Mouse (Mus musculus) cerebellum, adult 2 months (tissue): ENCODE results near the gene Pde11a. TPM values are rescaled to one million over a fixed set of nuclear protein-coding genes. Genes with fewer than 3 reads are reported as not detected.

Experiments used
- DNase-seq, 2 experiments: peaks; one replicate each; pipeline ENCODE4 v3.0.0; 2021
- H3K27ac ChIP-seq: fragments of 200-500 bp; 2 replicates; pipeline ENCODE4 v1.5.1; 2012; ENCODE audit warnings: low read length, control low read depth, inconsistent platforms; ENCODE audit not compliant: insufficient read depth
- H3K27me3 ChIP-seq: fragments of 200-500 bp; 2 replicates; pipeline ENCODE4 v1.6.1; 2012; ENCODE audit warnings: inconsistent platforms, mild to moderate bottlenecking, low read length, moderate library complexity; ENCODE audit not compliant: control insufficient read depth, insufficient read depth
- H3K4me1 ChIP-seq: fragments of 200-500 bp; 2 replicates; pipeline ENCODE4 v1.6.1; 2011; ENCODE audit warnings: low read length; ENCODE audit not compliant: control insufficient read depth, insufficient read depth
- H3K4me3 ChIP-seq: fragments of 200-500 bp; replicated peaks from 2 replicates; pipeline ENCODE3; 2011; ENCODE audit warnings: mild to moderate bottlenecking, low read depth, low read length, control low read depth; ENCODE audit not compliant: insufficient read depth
- CTCF ChIP-seq: fragments of 200-500 bp; IDR thresholded peaks from 2 replicates; pipeline ENCODE4 v1.5.1; 2011; ENCODE audit warnings: low read depth, mild to moderate bottlenecking, control low read depth, low read length, moderate library complexity, borderline replicate concordance; ENCODE audit not compliant: insufficient read depth
- POLR2A ChIP-seq: fragments of 200-500 bp; IDR thresholded peaks from 2 replicates; pipeline ENCODE4 v1.6.1; 2011; ENCODE audit warnings: low read length, control low read depth, borderline replicate concordance; ENCODE audit not compliant: insufficient read depth
- WGBS: fragments of 180-500 bp; shearing (Covaris S2); methylation state at CpG from one replicate; pipeline ENCODE4 v1.1.7; 2018; 5-methylcytosine and 5-hydroxymethylcytosine counted together
- polyA plus RNA-seq: library from polyadenylated mRNA; depleted of rRNA; stranded (reverse); fragments of >200 nt; gene quantifications from 2 replicates; pipeline ENCODE4 v1.2.3, GENCODE M21; 2012

Pde11a gene
- polyA plus RNA-seq, 1 experiment: 0.79 TPM

DNA sequence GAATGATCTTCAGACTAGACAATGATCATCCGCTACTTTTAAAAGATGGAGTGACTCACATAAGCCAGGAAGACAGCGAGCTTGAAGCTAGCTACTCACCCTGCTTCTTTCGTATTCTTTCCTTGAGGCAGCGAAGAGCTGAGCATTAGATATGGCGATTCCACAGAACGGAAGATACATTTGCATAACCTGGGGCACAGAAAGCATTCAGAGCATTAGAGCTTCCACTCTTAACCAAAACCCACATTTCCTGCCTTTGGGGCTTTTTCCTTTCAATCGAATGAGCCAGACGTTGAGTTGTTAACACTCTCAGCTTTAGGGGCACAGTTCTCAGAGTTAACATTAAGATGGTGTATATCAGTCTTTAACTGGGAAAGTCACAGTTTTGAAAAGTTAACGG is 123.4 kb downstream of the Pde11a start:
- no peaks in the 10 kb centered on the region for H3K4me1 ChIP-seq
- H3K4me3 ChIP-seq: no peak overlapping the region
- WGBS: 88% methylated on average over 9 of the region's 9 CpGs
- no peak overlapping the region for H3K27ac ChIP-seq
- no peak for DNase-seq
- TF ChIP-seq CTCF (no peak), POLR2A (no peak)
- no peaks in the 10 kb centered on the region for H3K27me3 ChIP-seq

DNA sequence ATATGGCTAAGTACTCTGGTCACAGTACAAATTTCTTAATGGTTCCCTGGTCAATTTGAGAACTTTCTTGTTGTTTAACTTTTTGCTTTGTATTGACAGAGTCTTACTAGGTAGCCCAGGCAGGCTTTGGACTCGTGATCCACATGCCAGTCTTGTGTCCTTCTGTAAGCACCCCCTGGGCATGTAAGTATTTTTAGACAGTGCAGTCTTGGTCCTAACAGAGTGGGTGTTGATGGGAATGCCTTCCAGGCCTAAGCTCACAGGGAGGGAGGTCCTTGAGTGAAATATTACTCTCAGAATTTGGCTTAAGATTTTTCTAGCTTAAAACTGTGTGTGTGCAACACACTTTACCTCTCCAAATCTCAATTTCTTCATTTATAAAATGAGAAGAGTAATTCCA is 153.4 kb downstream of the Pde11a start:
- DNase-seq: no peak
- 18% methylated on average over 1 of the region's 1 CpGs for WGBS
- H3K4me3 ChIP-seq: no peak overlapping the region
- H3K27me3 ChIP-seq: no peaks in the 10 kb centered on the region
- H3K4me1 ChIP-seq: no peaks in the 10 kb centered on the region
- H3K27ac ChIP-seq: no peak overlapping the region
- no peak for TF ChIP-seq CTCF
- no peak for TF ChIP-seq POLR2A

DNA sequence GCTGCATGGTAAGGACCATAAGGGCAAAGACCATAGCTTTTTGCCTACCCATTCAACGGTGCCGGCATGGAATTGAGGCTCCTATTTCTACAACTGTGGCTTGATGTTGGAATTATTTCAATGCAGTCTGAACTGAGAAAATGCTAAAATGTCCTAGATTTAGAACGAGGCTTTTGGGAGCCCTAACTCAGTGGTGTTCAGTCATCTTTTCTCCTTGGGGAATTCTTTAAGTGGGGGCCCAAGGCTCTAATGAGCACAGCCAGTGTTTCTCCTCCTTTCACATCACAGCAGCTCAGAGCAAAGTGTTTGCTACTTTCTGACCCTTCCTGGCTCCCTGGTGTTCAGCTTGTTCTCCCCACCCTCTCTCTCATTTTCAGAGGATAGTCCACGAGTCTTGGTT is 175.8 kb downstream of the Pde11a start:
- Histone ChIP-seq H3K27ac (no peak overlapping the region), H3K27me3 (no peaks in the 10 kb centered on the region), H3K4me3 (no peak overlapping the region), H3K4me1 (no peaks in the 10 kb centered on the region)
- TF ChIP-seq CTCF (no peak), POLR2A (no peak)
- WGBS: 82% methylated on average over 4 of the region's 4 CpGs
- DNase-seq: no peak

DNA sequence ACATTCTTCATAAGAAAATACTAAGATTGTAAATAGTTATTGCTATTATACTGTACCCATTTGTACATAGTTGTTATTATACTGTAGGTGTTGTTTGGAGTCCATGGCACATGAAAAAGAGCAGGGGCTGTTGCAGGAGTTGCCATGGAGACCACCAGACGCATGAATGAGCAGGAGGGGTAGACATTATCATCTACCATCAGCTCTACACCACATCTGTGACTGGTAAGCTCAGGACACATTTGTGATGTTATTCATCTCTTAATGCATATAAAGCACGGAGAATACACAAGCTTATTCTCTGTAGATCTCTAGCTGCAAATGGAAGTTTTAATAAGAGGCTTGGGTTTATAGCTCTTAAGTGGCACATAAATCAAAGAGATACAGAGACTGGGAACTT is 179.6 kb downstream of the Pde11a start:
- no peak overlapping the region for H3K27ac ChIP-seq
- TF ChIP-seq CTCF: no peak
- TF ChIP-seq POLR2A: no peak
- H3K4me1 ChIP-seq: no peaks in the 10 kb centered on the region
- H3K27me3 ChIP-seq: no peaks in the 10 kb centered on the region
- no peak for DNase-seq
- WGBS: 61% methylated on average over 2 of the region's 2 CpGs
- no peak overlapping the region for H3K4me3 ChIP-seq

DNA sequence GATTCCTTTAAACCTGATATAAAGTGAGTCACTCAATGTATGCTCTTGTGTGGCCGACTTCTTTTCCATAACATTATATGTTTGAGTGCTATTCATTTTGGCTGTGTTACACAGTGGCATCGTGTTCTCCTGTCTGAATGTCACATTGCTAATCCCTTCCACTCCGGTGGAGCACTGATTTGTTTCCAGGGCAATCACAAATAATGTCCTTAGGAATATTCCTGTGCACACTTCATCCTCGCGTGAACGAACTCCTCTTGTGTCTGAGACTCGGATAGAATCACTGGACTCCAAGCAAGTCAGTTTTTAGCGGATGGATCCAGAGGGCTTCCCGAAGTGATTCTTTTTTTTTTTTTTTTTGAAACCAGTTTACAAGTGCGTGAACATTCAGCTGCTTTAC is 197.4 kb downstream of the Pde11a start:
- WGBS: 11% methylated on average over 10 of the region's 10 CpGs
- TF ChIP-seq POLR2A (no peak), CTCF (no peak)
- no peak overlapping the region for H3K4me3 ChIP-seq
- H3K27me3 ChIP-seq: no peaks in the 10 kb centered on the region; the same call in 1 of the 2 replicates
- no peaks in the 10 kb centered on the region for H3K4me1 ChIP-seq
- DNase-seq: no peak
- no peak overlapping the region for H3K27ac ChIP-seq

DNA sequence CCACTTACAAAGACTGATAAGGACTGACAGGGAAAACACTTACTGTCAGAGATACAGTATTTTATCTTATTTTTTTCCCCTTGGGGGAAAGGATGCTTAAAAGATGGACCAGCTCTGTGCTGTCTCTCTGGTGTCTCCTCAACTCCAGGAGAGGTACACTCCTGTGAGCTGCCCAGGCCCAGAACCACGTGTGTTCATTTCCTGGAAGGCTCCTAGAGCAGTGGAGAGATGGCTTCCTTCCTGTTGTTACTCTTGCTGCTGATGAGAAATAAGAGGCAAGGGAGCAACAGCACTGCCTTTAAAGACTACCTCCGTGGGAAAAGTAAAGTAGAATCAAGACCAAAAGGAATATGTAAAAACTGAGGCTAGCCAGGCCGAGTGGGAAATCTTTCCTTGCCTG is 205.6 kb downstream of the Pde11a start:
- Histone ChIP-seq H3K4me1 (no peaks in the 10 kb centered on the region), H3K27me3 (no peaks in the 10 kb centered on the region; the same call in 1 of the 2 replicates), H3K27ac (no peak overlapping the region), H3K4me3 (no peak overlapping the region)
- TF ChIP-seq POLR2A: no peak
- TF ChIP-seq CTCF: no peak
- DNase-seq: no peak
- 72% methylated on average over 3 of the region's 3 CpGs for WGBS

DNA sequence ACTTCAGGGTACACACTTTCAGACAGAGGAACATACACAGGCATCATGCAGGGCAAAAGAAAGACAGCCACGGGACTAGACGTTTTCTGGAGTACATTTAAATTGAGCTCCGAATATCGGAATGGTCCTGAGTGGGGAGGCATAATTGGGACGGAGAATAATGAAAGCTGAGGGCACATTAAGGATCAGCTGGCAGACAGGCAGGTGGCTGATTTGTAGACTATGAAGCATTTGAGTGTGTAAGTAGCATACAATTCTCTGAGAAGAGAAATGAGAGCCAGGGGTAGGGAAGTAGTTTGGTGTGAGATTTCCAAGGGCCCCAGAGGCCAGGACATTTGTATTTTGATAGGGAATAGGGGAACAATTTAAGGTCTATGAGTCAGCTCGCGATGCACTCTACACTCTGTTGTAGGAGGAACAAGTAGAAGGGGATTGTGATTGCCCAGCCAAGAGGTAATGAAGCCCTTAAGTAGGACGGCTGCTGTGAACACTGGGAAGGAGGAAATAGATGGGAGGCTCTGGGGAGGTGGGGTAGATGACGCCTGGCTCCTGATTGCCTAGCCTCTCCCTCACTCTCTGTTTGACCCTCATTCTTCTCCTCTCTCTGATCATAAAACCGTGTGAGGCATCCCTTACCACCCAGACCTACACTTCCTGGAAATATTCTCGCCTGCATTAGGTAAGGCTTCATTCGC is 208.5 kb downstream of the Pde11a start:
- no peaks in the 10 kb centered on the region for H3K4me1 ChIP-seq
- TF ChIP-seq POLR2A: no peak
- no peak for TF ChIP-seq CTCF
- no peak for DNase-seq
- H3K27me3 ChIP-seq: no peaks in the 10 kb centered on the region
- 37% methylated on average over 12 of the region's 12 CpGs for WGBS
- H3K4me3 ChIP-seq: no peak overlapping the region
- H3K27ac ChIP-seq: no peak overlapping the region

DNA sequence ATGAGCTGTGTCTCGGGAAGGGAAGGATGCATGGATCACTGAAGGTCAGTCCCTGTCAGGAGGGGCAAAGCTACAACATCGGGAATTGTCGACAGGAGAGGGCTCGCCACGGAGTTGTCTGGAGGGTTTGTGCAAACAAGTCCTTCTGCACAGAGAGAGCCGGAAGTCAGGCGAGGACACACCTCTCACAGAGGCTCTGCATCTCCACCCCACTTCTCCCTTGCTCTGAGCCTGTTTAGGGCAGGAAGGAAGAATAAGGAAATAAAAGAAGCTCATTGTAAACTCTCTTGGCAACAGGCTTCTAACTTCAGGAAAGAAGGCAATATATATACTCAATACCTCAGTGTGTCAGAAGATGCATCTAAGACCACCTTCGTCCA is 209.5 kb downstream of the Pde11a start:
- WGBS: 65% methylated on average over 8 of the region's 8 CpGs
- Histone ChIP-seq H3K4me3 (no peak overlapping the region), H3K27me3 (no peaks in the 10 kb centered on the region), H3K4me1 (no peaks in the 10 kb centered on the region), H3K27ac (no peak overlapping the region)
- TF ChIP-seq CTCF (no peak), POLR2A (no peak)
- DNase-seq: no peak
